10 mouse cellular contexts compared by ENCODE assay signal in genomic region chr8:84873016-84873415, GRCm38 (mm10). TPM values are rescaled to one million over a fixed set of nuclear protein-coding genes. Genes with fewer than 3 reads are reported as not detected.
DNase-seq lines count a peak whose midpoint lies in the region; ATAC-seq lines count a peak whose summit lies in the region.
"Had no signal": no experiment of that assay in that cellular context is flagged by ENCODE, and none has a peak within 500 bp of the region (broad histone marks: within the 10 kb centered on the region; RNA-seq: fewer than 3 reads in every experiment).

No protein-coding gene starts in this region.

- peaks cover 14% of the 10 kb centered on the region for H3K4me1 ChIP-seq in heart, embryonic 15.5 days (replicated peaks)
- H3K4me1 ChIP-seq in hindbrain, embryonic 15.5 days (replicated peaks), result peaks cover 12% of the 10 kb centered on the region
- peaks cover 5% of the 10 kb centered on the region for H3K4me1 ChIP-seq in midbrain, embryonic 14.5 days (ENCODE audit: control insufficient read depth, insufficient read depth, low read length)

- no peak for DNase-seq in heart, postnatal 10 days
- DNase-seq in R1 (ENCODE audit: low read depth, low spot score), result peak; percentile 52
- DNase-seq in midbrain, embryonic 14.5 days, result no peak
- no peak for DNase-seq in spleen, postnatal 10 days (ENCODE audit: low spot score in 2 of 2)
- no peak for DNase-seq in kidney, postnatal 10 days
- DNase-seq in frontal cortex, postnatal 10 days (ENCODE audit: low spot score in 2 of 2), result no peak
- DNase-seq: right cerebral cortex, adult 18-20 months had no signal

- H3K27ac ChIP-seq in heart, embryonic 15.5 days, result no peak overlapping the region
- no peak overlapping the region for H3K27ac ChIP-seq in hindbrain, embryonic 15.5 days (replicated peaks)
- H3K27ac ChIP-seq in midbrain, embryonic 14.5 days (replicated peaks; ENCODE audit: low read depth, low read length), result no peak overlapping the region

- no peaks in the 10 kb centered on the region for H3K9me3 ChIP-seq in heart, embryonic 15.5 days (replicated peaks)
- H3K9me3 ChIP-seq in hindbrain, embryonic 15.5 days, result no peaks in the 10 kb centered on the region
- no peaks in the 10 kb centered on the region for H3K9me3 ChIP-seq in midbrain, embryonic 14.5 days (ENCODE audit: control insufficient read depth, low read length)

- peak overlapping the region; percentile 88 for H3K4me2 ChIP-seq in heart, embryonic 15.5 days
- H3K4me2 ChIP-seq in hindbrain, embryonic 15.5 days, result peak overlapping the region; percentile 93
- H3K4me2 ChIP-seq in midbrain, embryonic 14.5 days (ENCODE audit: low read length), result peak overlapping the region; percentile 69

- no peaks in the 10 kb centered on the region for H3K27me3 ChIP-seq in heart, embryonic 15.5 days
- no peaks in the 10 kb centered on the region for H3K27me3 ChIP-seq in hindbrain, embryonic 15.5 days
- 0 out of 2 replicates have a peak, but pooled peaks cover 7% of the 10 kb centered on the region for H3K27me3 ChIP-seq in midbrain, embryonic 14.5 days (ENCODE audit: control insufficient read depth, insufficient read depth, low read length)

- intact Hi-C loops in heart, postnatal 10 days (cut with DNase I), result no loop called here

- H3K36me3 ChIP-seq in heart, embryonic 15.5 days, result peaks cover 12% of the 10 kb centered on the region
- peaks cover 8% of the 10 kb centered on the region for H3K36me3 ChIP-seq in hindbrain, embryonic 15.5 days
- peaks cover 25% of the 10 kb centered on the region for H3K36me3 ChIP-seq in midbrain, embryonic 14.5 days (ENCODE audit: control insufficient read depth, insufficient read depth, low read length)

- peak overlapping the region; percentile 53 for H3K4me3 ChIP-seq in heart, embryonic 15.5 days
- peak overlapping the region; percentile 45 for H3K4me3 ChIP-seq in hindbrain, embryonic 15.5 days
- H3K4me3 ChIP-seq in midbrain, embryonic 14.5 days (replicated peaks; ENCODE audit: low read depth, low read length), result peak overlapping the region; percentile 36

- 63% methylated on average over 4 of the region's 4 CpGs for WGBS in heart, embryonic 15.5 days
- WGBS in hindbrain, embryonic 15.5 days, result 78% methylated on average over 4 of the region's 4 CpGs
- 67% methylated on average over 4 of the region's 4 CpGs for WGBS in midbrain, embryonic 14.5 days

- no peak for ATAC-seq in heart, embryonic 15.5 days (replicated peaks; ENCODE audit: insufficient number of reproducible peaks, insufficient read depth, low FRiP score, low read depth)
- no peak for ATAC-seq in hindbrain, embryonic 15.5 days (ENCODE audit: low FRiP score, low read depth)
- ATAC-seq in midbrain, embryonic 14.5 days (ENCODE audit: low FRiP score, low TSS enrichment), result no peak

- H3K9ac ChIP-seq in heart, embryonic 15.5 days, result no peak overlapping the region
- H3K9ac ChIP-seq in hindbrain, embryonic 15.5 days, result no peak overlapping the region
- no peak overlapping the region; the same call in 1 of the 2 replicates for H3K9ac ChIP-seq in midbrain, embryonic 14.5 days (replicated peaks; ENCODE audit: low read length)

RNA-seq across cellular contexts. Expression of gene Syce2, which starts 1.1 kb away (rescaled TPM):
- polyA plus RNA-seq in heart, embryonic 15.5 days (2015; fragmentation: Nextera tagmentation; extraction: Ambion mirVana), result 23.0 and 32.6 TPM in 2 replicates
- 1 to 10 TPM; 6.9 TPM for total RNA-seq in heart, postnatal 10 days (2021)
- polyA plus RNA-seq in hindbrain, embryonic 15.5 days (2015; fragmentation: Nextera tagmentation; extraction: Ambion mirVana), result 33.7 and 37.3 TPM in 2 replicates
- 17.4 and 27.4 TPM in 2 replicates for polyA plus RNA-seq in midbrain, embryonic 14.5 days (2014; fragmentation: Nextera tagmentation; extraction: Ambion mirVana)

RNA-seq across cellular contexts. Expression of gene Farsa, which starts 16.2 kb away (rescaled TPM):
- 44.5 and 62.5 TPM in 2 replicates for polyA plus RNA-seq in heart, embryonic 15.5 days (2015; fragmentation: Nextera tagmentation; extraction: Ambion mirVana)
- 10 to 100 TPM; 31.7 to 32.5 TPM for total RNA-seq in heart, postnatal 10 days (2021)
- 108 and 112 TPM in 2 replicates for polyA plus RNA-seq in hindbrain, embryonic 15.5 days (2015; fragmentation: Nextera tagmentation; extraction: Ambion mirVana)
- polyA plus RNA-seq in midbrain, embryonic 14.5 days (2014; fragmentation: Nextera tagmentation; extraction: Ambion mirVana), result 95.6 and 111 TPM in 2 replicates

RNA-seq across cellular contexts. Expression of gene Gcdh, which starts 20.7 kb away (rescaled TPM):
- 36.4 and 40.1 TPM in 2 replicates for polyA plus RNA-seq in heart, embryonic 15.5 days (2015; fragmentation: Nextera tagmentation; extraction: Ambion mirVana)
- 10 to 100 TPM; 31.7 to 32.8 TPM for total RNA-seq in heart, postnatal 10 days (2021)
- 36.4 and 40.3 TPM in 2 replicates for polyA plus RNA-seq in hindbrain, embryonic 15.5 days (2015; fragmentation: Nextera tagmentation; extraction: Ambion mirVana)
- polyA plus RNA-seq in midbrain, embryonic 14.5 days (2014; fragmentation: Nextera tagmentation; extraction: Ambion mirVana), result 22.4 and 25.9 TPM in 2 replicates

RNA-seq across cellular contexts. Expression of gene Calr, which starts 26.3 kb away (rescaled TPM):
- polyA plus RNA-seq in heart, embryonic 15.5 days (2015; fragmentation: Nextera tagmentation; extraction: Ambion mirVana), result 525 and 658 TPM in 2 replicates
- 100 to 1,000 TPM; 275 to 333 TPM for total RNA-seq in heart, postnatal 10 days (2021)
- polyA plus RNA-seq in hindbrain, embryonic 15.5 days (2015; fragmentation: Nextera tagmentation; extraction: Ambion mirVana), result 700 and 710 TPM in 2 replicates
- 434 and 525 TPM in 2 replicates for polyA plus RNA-seq in midbrain, embryonic 14.5 days (2014; fragmentation: Nextera tagmentation; extraction: Ambion mirVana)

RNA-seq across cellular contexts. Expression of gene Klf1, which starts 28.7 kb away (rescaled TPM):
- polyA plus RNA-seq in heart, embryonic 15.5 days (2015; fragmentation: Nextera tagmentation; extraction: Ambion mirVana), result 1.1 and 4.9 TPM in 2 replicates
- under 1 TPM; 0.17 to 0.22 TPM for total RNA-seq in heart, postnatal 10 days (2021)
- 0.64 TPM in 2 replicates for polyA plus RNA-seq in hindbrain, embryonic 15.5 days (2015; fragmentation: Nextera tagmentation; extraction: Ambion mirVana)
- 0.19 and 0.63 TPM in 2 replicates for polyA plus RNA-seq in midbrain, embryonic 14.5 days (2014; fragmentation: Nextera tagmentation; extraction: Ambion mirVana)
- total RNA-seq: left cerebral cortex, postnatal 14 days had no signal
